Mouse (Mus musculus) heart, postnatal 0 days (tissue): ENCODE measurements around the gene Sema3e.
A peak's percentile ranks its signal among the peaks of the same experiment; 100 is the strongest.

Source experiments
- CTCF ChIP-seq: IDR thresholded peaks from 2 replicates; pipeline ENCODE4 v1.5.1; 2016; ENCODE audit warnings: antibody characterized with exemption, control low read depth, low read depth
- EP300 ChIP-seq: IDR thresholded peaks from 2 replicates; pipeline ENCODE4 v1.6.1; 2016; ENCODE audit warnings: antibody characterized with exemption, low read depth

DNA sequence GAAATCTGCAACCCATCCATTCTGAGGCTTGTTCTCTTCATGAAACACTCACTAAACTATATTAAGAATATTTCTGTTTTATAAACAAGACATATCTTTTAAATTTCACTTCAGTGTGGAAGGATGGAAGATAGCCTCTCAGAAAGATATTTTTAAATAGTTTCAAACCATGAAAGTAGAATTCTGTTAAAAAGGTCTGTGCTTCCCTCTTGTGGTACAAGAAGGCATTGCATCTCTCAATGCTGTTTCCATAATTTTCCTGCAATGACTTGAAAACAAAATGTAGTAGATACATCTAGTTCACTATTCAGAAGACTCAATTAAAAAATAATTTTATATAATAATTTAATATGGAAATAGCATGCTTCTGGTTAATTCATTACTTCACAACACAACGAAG lies 228.3 kb downstream of the Sema3e start:
- peak; percentile 63 for TF ChIP-seq CTCF
- no peak for TF ChIP-seq EP300
